14 mouse cellular contexts compared by ENCODE assay signal in genomic region chr2:126316942-126317341, GRCm38 (mm10).
"Had no signal": no experiment of that assay in that cellular context is flagged by ENCODE, and none has a peak within 500 bp of the region (broad histone marks: within the 10 kb centered on the region; RNA-seq: fewer than 3 reads in every experiment).

No protein-coding gene starts in this region.

- H3K9ac ChIP-seq: limb, embryonic 12.5 days; liver, embryonic 15.5 days; lung, embryonic 15.5 days; midbrain, embryonic 13.5 days; neural tube, embryonic 15.5 days had no signal

- H3K9me3 ChIP-seq: limb, embryonic 12.5 days; liver, embryonic 15.5 days; lung, embryonic 15.5 days; midbrain, embryonic 13.5 days; neural tube, embryonic 15.5 days had no signal

- H3K4me3 ChIP-seq: limb, embryonic 12.5 days; liver, embryonic 15.5 days; lung, embryonic 15.5 days; midbrain, embryonic 13.5 days; myocyte; neural tube, embryonic 15.5 days had no signal

- H3K27ac ChIP-seq: limb, embryonic 12.5 days; liver, embryonic 15.5 days; lung, embryonic 15.5 days; midbrain, embryonic 13.5 days; neural tube, embryonic 15.5 days had no signal

- H3K36me3 ChIP-seq: limb, embryonic 12.5 days; liver, embryonic 15.5 days; lung, embryonic 15.5 days; midbrain, embryonic 13.5 days; neural tube, embryonic 15.5 days had no signal

- H3K27me3 ChIP-seq: limb, embryonic 12.5 days; liver, embryonic 15.5 days; lung, embryonic 15.5 days; midbrain, embryonic 13.5 days; neural tube, embryonic 15.5 days had no signal

- ATAC-seq: intestine, embryonic 16.5 days; midbrain, embryonic 13.5 days had no signal

- DNase-seq: liver; lung, postnatal 14 days; retina, postnatal 1 day; right cerebral cortex, postnatal 4 days; spleen, adult 18-20 months; thymus, adult 18-20 months; thymus, postnatal 14 days had no signal

- H3K4me1 ChIP-seq: limb, embryonic 12.5 days; liver, embryonic 15.5 days; lung, embryonic 15.5 days; midbrain, embryonic 13.5 days; neural tube, embryonic 15.5 days had no signal

- H3K4me2 ChIP-seq: limb, embryonic 12.5 days; liver, embryonic 15.5 days; lung, embryonic 15.5 days; midbrain, embryonic 13.5 days; neural tube, embryonic 15.5 days had no signal
